Mouse (Mus musculus) embryonic facial prominence, embryonic 12.5 days (tissue): ENCODE data around the gene Tmem210. TPM values are rescaled to one million over a fixed set of nuclear protein-coding genes. Genes with fewer than 3 reads are reported as not detected.

ENCODE experiments used
- ATAC-seq: fragments of 200-750 bp; cut with Nextera tagmentation; 2 replicates; pipeline ENCODE4 v1.8.0; 2017; ENCODE audit not compliant: insufficient number of reproducible peaks, insufficient read depth, low FRiP score, low TSS enrichment
- H3K27ac ChIP-seq: fragments of 300-500 bp; sonication (generic); 2 replicates; pipeline ENCODE4 v1.5.1; 2016; ENCODE audit warnings: mild to moderate bottlenecking
- H3K27me3 ChIP-seq: fragments of 300-500 bp; sonication (generic); 2 replicates; pipeline ENCODE4 v1.6.1; 2016; ENCODE audit warnings: mild to moderate bottlenecking, moderate library complexity
- H3K36me3 ChIP-seq: fragments of 300-500 bp; sonication (generic); 2 replicates; pipeline ENCODE4 v1.6.1; 2016; ENCODE audit warnings: mild to moderate bottlenecking
- H3K4me1 ChIP-seq: fragments of 300-500 bp; sonication (generic); 2 replicates; pipeline ENCODE4 v1.6.1; 2016
- H3K4me2 ChIP-seq: fragments of 300-500 bp; sonication (generic); replicated peaks from 2 replicates; pipeline ENCODE4 v1.6.1; 2016; ENCODE audit warnings: mild to moderate bottlenecking, moderate library complexity
- H3K4me3 ChIP-seq: fragments of 300-500 bp; sonication (generic); 2 replicates; pipeline ENCODE4 v1.5.1; 2016; ENCODE audit warnings: mild to moderate bottlenecking
- H3K9ac ChIP-seq: fragments of 300-500 bp; sonication (generic); 2 replicates; pipeline ENCODE4 v1.6.1; 2016; ENCODE audit warnings: mild to moderate bottlenecking, moderate library complexity
- H3K9me3 ChIP-seq: fragments of 300-500 bp; sonication (generic); 2 replicates; pipeline ENCODE4 v1.6.1; 2016; ENCODE audit warnings: mild to moderate bottlenecking, moderate library complexity
- WGBS: fragments of 180-500 bp; shearing (Covaris S2); methylation state at CpG from one replicate; pipeline ENCODE4 v1.1.7; 2016; 5-methylcytosine and 5-hydroxymethylcytosine counted together
- polyA plus RNA-seq: library from polyadenylated mRNA; unstranded; fragments of >200 nt; fragmentation: Nextera tagmentation; extraction: Ambion mirVana; gene quantifications from 2 replicates; pipeline ENCODE4 v1.2.1, GENCODE M21; 2016

Tmem210 gene
- polyA plus RNA-seq, 1 experiment from 2014 or later, result not detected

GRCm38 (mm10) chr2:25331470-25331869 lies 43.5 kb downstream of the Tmem210 start:
- Histone ChIP-seq H3K36me3 (peaks cover 23% of the 10 kb centered on the region), H3K4me1 (peaks cover 15% of the 10 kb centered on the region), H3K9ac (peak overlapping the region; percentile 85; the same call in 1 of the 2 replicates), H3K27ac (no peak overlapping the region), H3K4me2 (peak overlapping the region; percentile 51), H3K9me3 (no peaks in the 10 kb centered on the region), H3K4me3 (peak overlapping the region; percentile 93), H3K27me3 (no peaks in the 10 kb centered on the region)
- 65% methylated on average over 9 of the region's 9 CpGs for WGBS
- ATAC-seq, result no peak

- under 1% methylated on average over 78 of the region's 78 CpGs for WGBS
- H3K9ac ChIP-seq, result peak within 1 kb of the TSS; percentile 85
- H3K4me3 ChIP-seq, result peak within 1 kb of the TSS; percentile 93
- peak within 1 kb of the TSS; percentile 91 for H3K4me2 ChIP-seq
- peaks cover 15% of the 10 kb centered on the region for H3K4me1 ChIP-seq
- H3K36me3 ChIP-seq, result peaks cover 33% of the 10 kb centered on the region
- H3K27ac ChIP-seq, result peak within 1 kb of the TSS; percentile 91
- peak; percentile 97 for ATAC-seq
- H3K27me3 ChIP-seq, result no peaks in the 10 kb centered on the region
- H3K9me3 ChIP-seq, result no peaks in the 10 kb centered on the region
Measured at GRCm38 (mm10) chr2:25332286-25333160, 44.6 kb downstream of the Tmem210 start, which contains the start of gene Man1b1. TSS of gene Man1b1 (plus strand) at chr2:25332338.

- Histone ChIP-seq H3K9me3 (no peaks in the 10 kb centered on the region), H3K36me3 (peaks cover 44% of the 10 kb centered on the region), H3K4me2 (peak overlapping the region; percentile 91), H3K4me1 (peaks cover 15% of the 10 kb centered on the region), H3K27ac (no peak overlapping the region), H3K27me3 (no peaks in the 10 kb centered on the region), H3K9ac (peak overlapping the region; percentile 85), H3K4me3 (peak overlapping the region; percentile 93)
- ATAC-seq, result no peak
- WGBS, result 77% methylated on average over 2 of the region's 2 CpGs
Measured at GRCm38 (mm10) chr2:25333569-25333968, 45.6 kb downstream of the Tmem210 start.

DNA sequence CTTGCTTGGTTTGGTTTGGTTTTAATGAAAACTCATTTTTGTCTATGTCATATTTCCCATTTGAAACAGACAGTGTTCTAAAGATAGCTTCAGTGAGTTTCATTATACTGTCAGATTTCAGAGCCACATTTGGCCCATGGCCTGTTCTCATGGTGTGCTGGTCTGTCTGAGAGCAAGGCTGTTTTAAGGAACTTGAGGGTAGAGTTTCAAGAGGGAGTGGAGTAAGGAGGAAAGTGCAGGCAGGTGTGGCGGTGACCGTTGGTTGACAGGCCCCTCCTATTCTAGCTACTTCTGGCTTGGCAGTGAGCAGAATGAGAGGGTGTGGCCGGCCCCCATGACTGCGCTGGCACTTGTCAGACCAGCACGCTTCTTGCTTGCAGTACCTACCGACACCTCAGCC lies 50.4 kb downstream of the Tmem210 start:
- H3K9ac ChIP-seq, result no peak overlapping the region
- H3K27me3 ChIP-seq, result no peaks in the 10 kb centered on the region
- no peak for ATAC-seq
- no peak overlapping the region for H3K4me3 ChIP-seq
- no peak overlapping the region for H3K27ac ChIP-seq
- WGBS, result 93% methylated on average over 6 of the region's 6 CpGs
- H3K4me2 ChIP-seq, result no peak overlapping the region
- H3K36me3 ChIP-seq, result peaks cover 81% of the 10 kb centered on the region
- H3K9me3 ChIP-seq, result no peaks in the 10 kb centered on the region
- H3K4me1 ChIP-seq, result peaks cover 6% of the 10 kb centered on the region

Other genes starting within 250 kb of the Tmem210 start
- gene Nsmf, start 233.8 kb upstream of the Tmem210 start, polyA plus RNA-seq, result 99.1 and 103 TPM in 2 replicates
- not detected in 2 replicates for gene Entpd8, start 207.8 kb upstream of the Tmem210 start, polyA plus RNA-seq
- gene Noxa1, start 193.0 kb upstream of the Tmem210 start, polyA plus RNA-seq, result 0.19 TPM in 1 of 2 replicates, not detected in the other
- gene Nrarp, start 107.4 kb upstream of the Tmem210 start, polyA plus RNA-seq, result 21.3 and 24.7 TPM in 2 replicates
- gene Tor4a, start 91.3 kb upstream of the Tmem210 start, polyA plus RNA-seq, result 3.1 and 3.9 TPM in 2 replicates
- 119 and 121 TPM in 2 replicates for gene Nelfb, start 76.7 kb upstream of the Tmem210 start, polyA plus RNA-seq
- gene Stpg3, start 73.5 kb upstream of the Tmem210 start, polyA plus RNA-seq, result not detected in 2 replicates
- gene Fam166a, start 69.4 kb upstream of the Tmem210 start, polyA plus RNA-seq, result 1.1 TPM in 1 of 2 replicates, not detected in the other
- gene Tubb4b, start 63.4 kb upstream of the Tmem210 start, polyA plus RNA-seq, result 443 and 449 TPM in 2 replicates
- not detected in 2 replicates for gene Slc34a3, start 53.8 kb upstream of the Tmem210 start, polyA plus RNA-seq
- not detected in 2 replicates for gene Rnf224, start 51.4 kb upstream of the Tmem210 start, polyA plus RNA-seq
- 8.6 and 9.4 TPM in 2 replicates for gene Rnf208, start 45.9 kb upstream of the Tmem210 start, polyA plus RNA-seq
- not detected in 2 replicates for gene Cysrt1, start 45.7 kb upstream of the Tmem210 start, polyA plus RNA-seq
- gene AL732309.1, start 41.3 kb upstream of the Tmem210 start, polyA plus RNA-seq, result 3.8 and 4.2 TPM in 2 replicates
- 21.6 and 23.6 TPM in 2 replicates for gene Tmem203, start 32.7 kb upstream of the Tmem210 start, polyA plus RNA-seq
- 9.7 TPM in 2 replicates for gene Tprn, start 25.5 kb upstream of the Tmem210 start, polyA plus RNA-seq
- gene Ssna1, start 15.7 kb upstream of the Tmem210 start, polyA plus RNA-seq, result 218 and 231 TPM in 2 replicates
- gene Anapc2, start 15.7 kb upstream of the Tmem210 start, polyA plus RNA-seq, result 154 and 155 TPM in 2 replicates
- not detected in 2 replicates for gene Lrrc26, start 1.8 kb downstream of the Tmem210 start, polyA plus RNA-seq
- 1.0 and 1.9 TPM in 2 replicates for gene Grin1, start 31.0 kb downstream of the Tmem210 start, polyA plus RNA-seq
- 66.5 and 75.8 TPM in 2 replicates for gene Man1b1, start 44.2 kb downstream of the Tmem210 start, polyA plus RNA-seq
- 25.0 and 27.0 TPM in 2 replicates for gene Dpp7, start 68.2 kb downstream of the Tmem210 start, polyA plus RNA-seq
- gene Uap1l1, start 77.5 kb downstream of the Tmem210 start, polyA plus RNA-seq, result 7.9 and 8.9 TPM in 2 replicates
- 51.4 and 51.6 TPM in 2 replicates for gene Sapcd2, start 84.2 kb downstream of the Tmem210 start, polyA plus RNA-seq
- 0.41 and 0.42 TPM in 2 replicates for gene Entpd2, start 107.7 kb downstream of the Tmem210 start, polyA plus RNA-seq
- 47.7 and 60.0 TPM in 2 replicates for gene Npdc1, start 111.2 kb downstream of the Tmem210 start, polyA plus RNA-seq
- not detected in 2 replicates for gene Fut7, start 135.1 kb downstream of the Tmem210 start, polyA plus RNA-seq
- 4.8 and 5.2 TPM in 2 replicates for gene Abca2, start 140.6 kb downstream of the Tmem210 start, polyA plus RNA-seq
- 1.4 and 1.8 TPM in 2 replicates for gene Clic3, start 168.7 kb downstream of the Tmem210 start, polyA plus RNA-seq
- 28.6 and 28.9 TPM in 2 replicates for gene Paxx, start 172.9 kb downstream of the Tmem210 start, polyA plus RNA-seq
- gene Ptgds, start 181.9 kb downstream of the Tmem210 start, polyA plus RNA-seq, result 0.70 and 0.96 TPM in 2 replicates
- not detected in 2 replicates for gene Lcn12, start 205.8 kb downstream of the Tmem210 start, polyA plus RNA-seq
- gene Fbxw5, start 212.6 kb downstream of the Tmem210 start, polyA plus RNA-seq, result 81.8 and 82.8 TPM in 2 replicates
- gene C8g, start 213.6 kb downstream of the Tmem210 start, polyA plus RNA-seq, result 6.3 and 6.4 TPM in 2 replicates